Mouse (Mus musculus) telencephalon, adult 2 months (tissue): Measurements from ENCODE around the gene Dnajc17.
A peak's percentile ranks its signal among the peaks of the same experiment; 100 is the strongest.

Experiments used
- DNase-seq: peaks from one replicate; pipeline ENCODE4 v3.0.0-alpha.2; 2011; ENCODE audit warnings: low read depth, low spot score

Gene Dnajc17

GRCm38 (mm10) chr2:119208344-119209175, at the start of gene Dnajc17, which contains the start of gene Zfyve19:
Gene Dnajc17 (minus strand): TSS chr2:119208795.
Gene Zfyve19 (plus strand): TSS chr2:119208617.
- DNase-seq: peak; percentile 97

GRCm38 (mm10) chr2:119254976-119255375, 46.4 kb upstream of the Dnajc17 start:
- no peak for DNase-seq

- peak; percentile 50 for DNase-seq
Observed at GRCm38 (mm10) chr2:119250826-119251478, 42.4 kb upstream of the Dnajc17 start.

- no peak for DNase-seq
Observed at GRCm38 (mm10) chr2:119250377-119250776, 41.8 kb upstream of the Dnajc17 start.

- no peak for DNase-seq
Observed at GRCm38 (mm10) chr2:119249592-119250061, 41.0 kb upstream of the Dnajc17 start.

- no peak for DNase-seq
Observed at GRCm38 (mm10) chr2:119247904-119248303, 39.3 kb upstream of the Dnajc17 start.

- no peak for DNase-seq
Observed at GRCm38 (mm10) chr2:119245246-119245645, 36.7 kb upstream of the Dnajc17 start.

GRCm38 (mm10) chr2:119242548-119242947, 34.0 kb upstream of the Dnajc17 start:
- no peak for DNase-seq

GRCm38 (mm10) chr2:119240819-119241186, 32.2 kb upstream of the Dnajc17 start:
- no peak for DNase-seq

GRCm38 (mm10) chr2:119240075-119240818, 31.7 kb upstream of the Dnajc17 start:
- DNase-seq: no peak

GRCm38 (mm10) chr2:119238671-119239070, 30.1 kb upstream of the Dnajc17 start:
- no peak for DNase-seq

GRCm38 (mm10) chr2:119237871-119238220, 29.3 kb upstream of the Dnajc17 start:
- DNase-seq: no peak

- no peak for DNase-seq
Observed at GRCm38 (mm10) chr2:119237210-119237870, 28.7 kb upstream of the Dnajc17 start, which contains the start of gene Spint1. Gene Spint1 (plus strand): TSS chr2:119237362.

- DNase-seq: no peak
Observed at GRCm38 (mm10) chr2:119236682-119237209, 28.2 kb upstream of the Dnajc17 start.

- no peak for DNase-seq
Observed at GRCm38 (mm10) chr2:119229775-119230704, 21.4 kb upstream of the Dnajc17 start, which contains the start of gene Ppp1r14d. Gene Ppp1r14d (minus strand): TSS chr2:119229906.

GRCm38 (mm10) chr2:119209176-119209507, 547 bp upstream of the Dnajc17 start:
- DNase-seq: no peak

- no peak for DNase-seq
Observed at GRCm38 (mm10) chr2:119207961-119208343, 643 bp downstream of the Dnajc17 start.

- no peak for DNase-seq
Observed at GRCm38 (mm10) chr2:119203871-119204460, 4.6 kb downstream of the Dnajc17 start.

GRCm38 (mm10) chr2:119202914-119203453, 5.6 kb downstream of the Dnajc17 start:
- DNase-seq: no peak

GRCm38 (mm10) chr2:119198934-119199333, 9.7 kb downstream of the Dnajc17 start:
- peak; percentile 6 for DNase-seq
